Mouse (Mus musculus) myocyte (in vitro differentiated cells): ENCODE measurements around the gene Tgds. TPM values are rescaled to one million over a fixed set of nuclear protein-coding genes. Genes with fewer than 3 reads are reported as not detected.

Experiments
- H3K27me3 ChIP-seq: one replicate; pipeline ENCODE4 v1.6.1; 2011; ENCODE audit not compliant: control insufficient read depth, insufficient read depth, insufficient read length
- H3K36me3 ChIP-seq: one replicate; pipeline ENCODE4 v1.6.1; 2011; ENCODE audit not compliant: control insufficient read depth, insufficient read depth
- H3K4me2 ChIP-seq: one replicate; pipeline ENCODE4 v1.6.1; 2011; ENCODE audit warnings: low read depth, control low read depth
- H3K4me3 ChIP-seq: one replicate; pipeline ENCODE4 v1.5.1; 2011; ENCODE audit warnings: mild to moderate bottlenecking, control low read depth, moderate library complexity
- H3K79me2 ChIP-seq: one replicate; pipeline ENCODE4 v1.6.1; 2011; ENCODE audit not compliant: control insufficient read depth, insufficient read depth
- H3ac ChIP-seq: one replicate; pipeline ENCODE4 v1.6.1; 2011; ENCODE audit not compliant: control insufficient read depth, insufficient read length
- MYOG ChIP-seq, 3 experiments: IDR thresholded peaks; one replicate each; pipeline ENCODE4 v1.6.1; 2011; ENCODE audit warnings: control low read depth in 2 of 3, low read depth in 2 of 3, mild to moderate bottlenecking in 2 of 3; ENCODE audit not compliant: insufficient read length in 2 of 3, control insufficient read depth in 1 of 3, insufficient read depth in 1 of 3
- POLR2A ChIP-seq: IDR thresholded peaks from one replicate; pipeline ENCODE4 v1.6.1; 2011; ENCODE audit warnings: low read depth, mild to moderate bottlenecking, control low read depth, moderate library complexity; ENCODE audit not compliant: insufficient read length
- polyA plus RNA-seq: library from polyadenylated mRNA; unstranded; fragments of >200 nt; fragmentation: generic; extraction: Trizol; gene quantifications from one replicate; pipeline ENCODE4 v1.2.1, GENCODE M21; 2012; ENCODE audit warnings: missing spikeins

Gene Tgds
- polyA plus RNA-seq, 1 experiment = 10.0 TPM

- Histone ChIP-seq H3K27me3 (no peaks in the 10 kb centered on the region), H3K4me2 (no peak overlapping the region), H3ac (no peak overlapping the region), H3K36me3 (no peaks in the 10 kb centered on the region), H3K79me2 (no peaks in the 10 kb centered on the region), H3K4me3 (no peak overlapping the region)
- no peak for TF ChIP-seq POLR2A
- TF ChIP-seq MYOG (IDR thresholded peaks at IDR 0.05; ENCODE audit: control insufficient read depth in 1 of 3, insufficient read depth in 1 of 3, insufficient read length in 2 of 3, low read depth in 2 of 3) = peak in 1 of 3 experiments; percentile 16
Observed at GRCm38 (mm10) chr14:118069439-118070079, 63.0 kb downstream of the Tgds start.

Other genes with a start within 250 kb of the Tgds start
- gene Dct, start 80.5 kb downstream of the Tgds start, polyA plus RNA-seq = 0.01 TPM
- 15.8 TPM for gene Gpr180, start 4.4 kb upstream of the Tgds start, polyA plus RNA-seq
- not detected for gene Sox21, start 104.3 kb upstream of the Tgds start, polyA plus RNA-seq
- not detected for gene Gm9376, start 134.2 kb upstream of the Tgds start, polyA plus RNA-seq